Mouse (Mus musculus): Measurements from ENCODE around the gene Pnmt.

Gene Pnmt

GRCm38 (mm10) chr11:98385638-98386585 lies at the start of gene Pnmt:
Gene Pnmt (plus strand): TSS chr11:98386450.
- DNase-seq, result no peak

DNA sequence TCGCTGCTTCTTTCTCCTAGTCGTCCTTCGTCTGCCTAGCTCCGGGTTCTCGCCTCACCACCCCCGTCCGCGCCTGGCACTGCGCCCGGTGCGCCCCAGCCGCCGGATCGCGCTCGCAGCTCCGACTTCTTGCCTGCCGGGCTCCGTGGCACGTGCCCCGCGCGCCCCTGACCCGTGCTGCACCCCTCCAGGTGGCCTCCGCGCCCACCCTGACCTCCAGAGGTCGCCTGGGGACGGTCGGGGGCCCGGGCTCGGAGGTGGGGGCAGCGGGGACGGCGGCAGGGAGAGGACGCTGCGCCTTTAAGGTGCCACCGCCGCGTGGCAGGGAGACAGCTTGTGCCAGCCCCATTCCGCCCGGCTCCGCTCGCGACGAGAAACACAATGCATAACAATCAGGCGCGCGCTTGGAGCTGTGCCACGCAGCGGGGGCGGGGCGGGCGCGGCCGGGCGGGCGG lies 47.7 kb upstream of the Pnmt start:
- DNase-seq, result peak; percentile 72

DNA sequence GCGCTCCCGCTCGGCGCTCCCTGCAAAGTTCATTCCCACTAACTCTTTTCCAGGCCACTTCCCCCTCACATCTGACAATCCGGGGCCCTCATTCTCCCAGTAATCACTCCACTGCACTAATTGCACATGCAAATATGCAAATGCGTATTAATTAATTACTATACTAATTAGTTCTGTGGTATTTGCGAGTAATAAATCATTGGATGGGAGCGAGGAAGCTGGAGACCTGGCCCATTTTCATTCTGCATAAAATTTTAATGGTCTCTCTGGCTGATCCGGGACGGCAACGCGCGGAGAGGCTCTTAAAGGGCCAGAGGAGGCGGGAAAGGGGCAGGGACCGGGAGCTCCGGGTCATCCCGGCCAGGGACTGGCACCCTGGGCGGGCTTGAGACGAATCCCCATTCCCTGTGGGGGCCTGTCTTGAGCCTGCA lies 47.2 kb upstream of the Pnmt start:
- DNase-seq, result peak; percentile 44

GRCm38 (mm10) chr11:98339679-98340287 lies 46.5 kb upstream of the Pnmt start:
- DNase-seq, result no peak

DNA sequence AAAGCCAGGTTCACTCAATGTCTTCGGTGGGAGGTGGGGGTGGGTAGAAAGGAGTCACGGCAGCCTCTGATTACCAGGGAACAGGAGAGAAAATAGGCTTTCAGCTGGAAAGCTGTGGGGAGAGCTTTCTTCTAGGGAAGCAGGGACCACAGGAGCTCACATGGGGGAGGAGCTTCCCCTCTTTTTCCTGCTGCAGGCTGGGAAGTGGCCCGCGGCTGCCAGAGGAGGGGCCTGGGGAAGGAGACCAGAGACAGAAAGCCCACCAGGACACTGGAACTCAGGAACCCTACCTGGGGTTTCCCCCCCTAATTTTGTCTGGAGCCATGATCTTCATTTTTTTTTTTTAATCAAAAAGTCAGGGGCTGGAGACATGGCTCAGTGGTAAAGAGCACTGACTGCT lies 45.7 kb upstream of the Pnmt start:
- no peak for DNase-seq

GRCm38 (mm10) chr11:98341174-98341573 lies 45.1 kb upstream of the Pnmt start:
- no peak for DNase-seq

GRCm38 (mm10) chr11:98342000-98342945 lies 44.0 kb upstream of the Pnmt start:
- DNase-seq, result peak; percentile 95

DNA sequence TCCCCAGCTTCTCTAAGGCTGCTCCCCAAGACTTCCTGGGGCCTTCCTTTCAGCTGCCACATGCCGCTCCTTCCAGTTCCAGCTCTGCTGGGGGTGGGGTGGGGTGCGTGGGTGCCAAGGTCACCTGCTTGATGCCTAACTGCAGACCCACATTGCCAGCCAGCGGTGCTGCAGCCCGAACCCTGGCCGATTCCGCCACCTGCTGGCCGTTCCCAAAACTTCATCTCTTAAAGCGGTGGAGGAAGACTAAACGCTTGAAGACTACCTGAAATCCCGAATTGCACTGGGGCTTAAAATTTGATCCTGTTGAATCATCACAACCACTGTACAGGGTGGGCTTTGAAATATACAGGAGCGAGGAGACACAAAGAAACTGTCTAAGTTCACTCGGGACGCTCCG lies 41.0 kb upstream of the Pnmt start:
- DNase-seq, result peak; percentile 88

DNA sequence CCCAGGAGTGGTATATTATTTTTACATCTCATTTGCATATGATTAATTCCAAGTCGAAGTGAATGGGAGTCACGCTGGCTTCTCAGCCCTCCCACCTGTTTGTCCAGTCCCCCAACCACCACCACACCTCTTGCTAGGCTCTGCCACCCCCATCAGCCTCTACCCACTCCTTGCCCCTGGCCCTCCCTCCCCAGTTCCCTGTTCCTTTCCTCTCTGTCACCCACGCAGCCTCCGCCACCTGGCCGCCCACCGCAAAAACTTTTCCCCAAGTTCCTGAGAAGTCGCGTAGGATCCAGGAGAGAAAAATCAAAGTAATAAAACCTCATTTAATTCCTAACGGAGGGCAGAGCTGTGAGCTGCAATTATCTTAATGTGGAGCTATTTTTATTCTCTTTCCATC lies 40.1 kb upstream of the Pnmt start:
- DNase-seq, result no peak

DNA sequence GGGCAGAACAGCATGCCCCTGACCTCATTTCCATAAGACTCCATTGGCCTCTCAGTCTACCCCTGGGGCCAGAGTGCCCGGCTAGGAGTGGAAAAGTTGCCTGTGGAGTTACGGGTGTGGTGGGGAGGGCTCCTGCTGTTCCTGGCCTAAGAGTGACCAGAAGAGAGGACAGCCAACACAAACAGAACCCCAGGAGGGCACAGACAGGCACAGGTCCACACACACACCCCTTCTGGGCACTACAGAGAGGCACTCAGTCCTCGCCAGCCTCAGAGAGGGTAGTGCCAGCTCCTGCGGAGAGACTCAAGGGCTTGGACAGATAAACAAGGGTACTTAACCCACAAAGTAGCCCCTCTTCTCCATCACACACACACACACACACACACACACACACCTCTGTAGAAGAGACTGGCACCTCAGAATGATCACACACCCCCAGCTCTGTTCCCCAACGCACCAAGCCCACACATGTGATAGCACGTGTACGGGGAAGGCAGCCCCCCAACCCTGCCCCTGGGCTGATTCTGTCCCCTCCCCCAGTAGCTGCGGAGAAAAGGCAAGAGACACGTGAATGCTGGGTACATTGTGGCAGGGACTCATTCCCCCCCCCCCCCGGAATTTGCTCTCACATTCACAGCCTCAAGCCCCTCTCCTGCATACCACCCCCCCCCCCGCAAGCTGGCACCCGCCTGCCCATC lies 38.7 kb upstream of the Pnmt start:
- DNase-seq, result no peak

DNA sequence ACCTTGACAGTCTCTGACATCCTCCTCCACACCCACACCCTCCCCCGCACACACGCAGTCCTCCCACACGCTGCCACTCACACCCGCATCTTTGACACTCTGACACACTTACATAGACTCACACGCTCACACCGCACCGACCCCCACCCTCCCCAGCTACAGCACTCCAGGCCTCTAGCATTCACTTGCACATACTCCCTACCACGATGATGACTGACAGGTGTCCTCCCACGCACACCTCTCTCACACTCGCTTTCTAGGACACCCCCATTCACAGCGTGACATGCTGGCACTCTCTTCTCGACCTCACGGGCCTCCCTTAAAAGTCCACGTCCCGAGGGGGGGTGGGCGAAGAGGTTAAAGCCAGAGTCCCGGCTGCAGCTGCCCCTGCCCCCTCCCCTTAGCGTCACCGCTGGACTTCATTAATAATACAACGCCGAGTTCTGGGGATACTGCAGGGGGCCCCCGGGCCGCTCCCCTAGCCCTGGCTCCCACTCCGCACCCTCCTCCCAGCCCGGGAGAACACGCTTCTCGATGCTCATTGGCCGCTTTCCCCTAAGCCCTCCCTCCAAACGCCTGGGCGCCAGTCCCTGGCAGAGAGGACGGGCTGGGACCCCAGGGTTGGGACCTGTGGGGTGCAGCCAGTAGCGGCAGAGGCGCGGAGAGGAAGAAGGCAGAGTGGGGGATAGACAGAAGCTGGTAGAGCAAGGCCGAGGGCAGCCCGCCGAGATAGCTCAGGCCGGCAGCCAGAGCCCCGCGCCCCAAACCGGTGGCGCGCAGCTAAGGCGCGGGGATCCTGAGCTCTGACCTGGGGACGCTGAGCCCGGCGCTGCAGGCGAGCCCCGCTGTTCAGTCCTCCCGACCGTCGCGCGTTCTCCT lies 37.9 kb upstream of the Pnmt start, which contains the start of gene Ppp1r1b:
Ppp1r1b (plus strand) TSS at position 322 of the 879 bp plus-strand sequence.
- DNase-seq, result peak; percentile 70

- no peak for DNase-seq
Measured at GRCm38 (mm10) chr11:98349308-98349707, 36.9 kb upstream of the Pnmt start.

DNA sequence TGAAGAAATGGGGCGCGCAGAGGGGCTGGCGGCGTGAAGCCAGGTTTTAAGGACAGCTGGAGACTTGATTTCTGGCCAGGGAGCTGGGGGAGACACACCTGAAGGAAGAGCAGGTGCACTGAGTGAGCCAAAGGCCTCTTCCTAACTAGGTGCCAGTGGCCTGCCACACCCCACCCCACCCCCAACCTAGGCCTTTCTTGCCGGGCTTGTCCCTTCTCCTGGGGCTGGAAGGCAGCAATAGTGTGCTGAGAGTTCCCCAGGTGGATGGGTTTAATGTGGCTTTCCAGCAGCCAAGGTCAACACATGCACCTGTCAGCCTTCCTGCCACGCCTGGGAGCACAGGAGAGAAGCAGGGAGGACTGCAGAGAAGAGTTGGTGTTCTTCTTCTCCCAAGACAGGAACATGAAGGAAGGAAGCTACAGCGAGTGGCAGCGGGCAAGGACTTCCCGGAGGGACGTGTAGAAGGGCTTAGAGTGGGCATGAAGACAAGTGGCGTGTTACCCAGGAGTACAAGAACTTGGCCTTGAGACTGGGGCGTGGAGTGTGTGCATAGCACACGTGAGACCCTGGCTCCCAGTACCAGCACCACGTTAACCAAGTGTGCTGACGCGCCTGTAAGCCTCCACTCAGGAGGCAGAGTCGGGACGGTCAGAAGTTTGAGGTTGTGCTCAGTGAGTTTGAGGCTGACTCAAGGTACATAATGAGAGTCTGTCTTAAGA lies 33.8 kb upstream of the Pnmt start:
- no peak for DNase-seq

DNA sequence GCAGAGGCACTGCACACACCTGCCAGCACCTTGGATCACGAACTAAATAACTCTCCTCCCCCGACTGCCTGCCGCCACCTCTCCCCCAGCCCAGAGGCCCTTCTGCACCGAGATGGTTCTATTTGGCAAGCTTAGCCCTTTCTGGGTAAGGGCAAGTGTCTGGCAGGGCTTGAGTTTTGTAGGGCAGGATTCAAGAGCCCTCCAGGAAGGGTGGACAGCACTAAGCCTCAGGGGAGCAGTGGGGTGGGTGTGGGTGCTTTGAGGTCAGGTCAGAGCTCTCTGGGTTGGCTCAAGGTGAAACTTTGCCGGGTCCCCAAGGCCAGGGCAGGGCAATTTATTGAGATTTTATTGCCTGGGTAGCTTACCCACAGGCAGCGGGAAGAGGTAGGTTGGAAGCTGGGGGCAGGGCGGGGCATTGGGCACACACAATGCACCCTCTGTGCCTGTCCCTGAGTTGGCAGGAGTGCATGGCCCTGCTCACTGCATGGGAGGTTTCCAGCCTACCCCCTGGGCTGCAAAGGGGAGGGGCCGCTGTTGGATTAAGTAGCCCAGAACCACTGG lies 32.5 kb upstream of the Pnmt start:
- DNase-seq, result peak; percentile 27

DNA sequence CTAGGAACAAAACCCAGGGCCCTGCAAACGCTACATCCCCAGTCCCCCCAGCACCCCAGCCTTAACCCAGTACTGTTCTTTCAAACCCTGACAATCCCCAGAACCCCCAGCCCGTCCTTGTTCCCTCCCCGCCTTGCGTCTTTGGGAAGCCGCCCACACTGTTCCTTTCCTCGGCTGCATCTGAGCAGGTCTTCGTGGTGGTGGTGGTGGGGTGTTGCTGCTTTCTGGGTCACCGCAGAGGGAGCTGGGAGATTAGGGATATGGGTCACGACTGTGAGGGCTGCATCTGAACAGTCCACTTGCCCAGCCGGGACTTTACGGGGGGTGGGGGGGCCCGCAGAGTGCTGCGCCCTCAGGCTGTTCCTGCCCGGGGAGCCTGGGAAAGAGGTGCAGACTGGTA lies 31.8 kb upstream of the Pnmt start:
- no peak for DNase-seq

- peak; percentile 69 for DNase-seq
Measured at GRCm38 (mm10) chr11:98355732-98356299, 30.4 kb upstream of the Pnmt start.

- DNase-seq, result no peak
Measured at GRCm38 (mm10) chr11:98356625-98357394, 29.4 kb upstream of the Pnmt start.

DNA sequence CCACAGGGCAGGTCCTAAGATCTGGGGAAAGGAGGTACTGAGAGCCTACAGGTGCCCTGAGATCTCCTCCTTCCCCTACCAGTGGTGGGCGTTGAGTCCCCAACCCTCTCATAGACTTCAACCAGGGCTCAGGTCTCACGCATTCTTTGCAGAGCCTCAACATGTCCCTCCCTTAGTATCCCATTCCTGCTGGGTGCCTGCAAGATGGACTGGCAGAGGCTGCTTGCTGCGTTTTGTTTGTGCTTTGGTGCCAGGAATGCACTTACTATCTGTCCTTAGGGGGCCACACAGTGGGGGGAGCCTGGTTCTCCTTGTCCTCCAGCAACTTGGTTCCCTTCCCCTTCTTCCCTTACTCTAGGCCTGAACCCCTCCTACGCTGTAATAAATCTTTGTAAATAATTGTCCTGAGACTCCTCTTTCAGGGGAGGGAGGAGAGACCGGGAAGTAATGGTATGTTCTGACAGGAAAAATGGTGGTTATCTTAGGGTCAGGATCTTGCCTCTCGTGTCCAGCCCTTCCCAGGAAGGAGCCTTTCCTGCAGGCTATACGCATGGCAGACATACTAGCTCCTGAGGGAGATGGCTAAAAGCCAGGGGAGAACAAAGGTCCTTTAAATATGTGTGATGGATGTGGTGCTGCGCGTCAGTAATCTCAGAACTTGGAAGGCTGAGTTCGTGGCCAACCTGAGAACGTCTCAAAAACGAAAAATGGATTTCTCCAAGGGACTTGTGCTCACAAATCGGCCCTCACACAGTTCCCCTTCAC lies 28.7 kb upstream of the Pnmt start:
- peak; percentile 54 for DNase-seq
